Mouse (Mus musculus): ENCODE results near the gene Olfr885. TPM values are rescaled to one million over a fixed set of nuclear protein-coding genes. Genes with fewer than 3 reads are reported as not detected.

The Olfr885 gene
- polyA plus RNA-seq (2021; fragmentation: Nextera tagmentation), result not detected in 2 replicates
- long read RNA-seq, experiment 1, result 0 reads
- long read RNA-seq, experiment 2, result 0 reads

DNA sequence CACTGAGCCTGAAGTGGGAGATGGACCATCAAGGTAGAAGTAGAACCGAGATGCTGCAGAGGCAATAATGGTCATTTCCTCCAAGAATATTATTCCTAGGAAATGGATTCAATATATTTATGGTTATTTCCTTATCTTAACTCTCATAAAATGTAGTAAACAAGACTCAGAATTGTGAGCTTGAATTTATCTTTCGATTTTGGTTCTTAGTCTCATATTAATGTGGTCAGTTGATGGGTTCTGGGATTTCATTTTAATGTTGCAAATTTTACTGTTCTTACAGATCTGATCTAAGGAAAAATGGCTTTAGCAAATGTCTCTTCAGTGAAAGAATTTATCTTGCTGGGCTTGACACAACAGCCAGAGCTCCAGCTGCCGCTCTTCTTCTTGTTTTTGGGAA, at the start of gene Olfr885:
Gene Olfr885, plus strand, starts transcription at position 301 of the 400 bp plus-strand sequence.

DNA sequence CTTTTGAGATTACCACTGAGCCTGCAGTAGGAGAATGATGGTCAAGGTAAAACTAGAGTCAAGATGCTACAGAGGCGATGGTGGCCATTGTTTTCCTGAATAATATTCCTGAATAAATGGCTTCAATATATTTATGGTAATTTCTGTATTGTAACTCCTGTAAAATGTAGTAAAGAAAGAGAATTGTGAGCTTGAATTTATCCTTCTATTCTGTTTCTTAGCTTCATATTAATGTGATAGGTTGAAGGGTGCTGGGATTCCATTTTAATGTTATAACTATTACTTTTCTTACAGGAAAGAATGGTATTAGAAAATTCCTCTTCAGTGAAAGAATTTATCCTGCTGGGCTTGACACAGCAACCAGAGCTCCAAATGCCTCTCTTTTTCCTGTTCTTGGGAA, 35.6 kb upstream of the Olfr885 start, which contains the start of gene Olfr883:
Gene Olfr883, plus strand, starts transcription at position 301 of the 400 bp plus-strand sequence.

DNA sequence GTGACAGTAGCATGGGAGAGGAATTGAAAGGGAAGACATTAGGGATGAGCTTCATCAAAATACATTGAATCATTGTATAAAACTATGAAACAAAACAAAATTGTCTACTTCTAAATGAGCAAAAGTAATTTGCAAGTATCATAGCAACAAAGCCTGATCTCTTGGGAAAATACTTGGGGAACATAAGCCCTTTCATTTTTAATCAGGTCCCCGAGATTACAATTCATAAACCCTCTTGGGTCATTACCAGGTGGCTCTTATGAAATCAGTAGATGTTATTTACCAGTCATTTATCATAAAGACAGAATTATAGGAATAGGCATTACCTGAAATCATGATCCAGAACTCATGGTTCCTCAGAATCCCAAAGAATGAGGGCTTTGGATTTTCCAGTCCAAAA, 14.9 kb upstream of the Olfr885 start, which contains the start of gene Olfr884:
Gene Olfr884, plus strand, starts transcription at position 301 of the 400 bp plus-strand sequence.

DNA sequence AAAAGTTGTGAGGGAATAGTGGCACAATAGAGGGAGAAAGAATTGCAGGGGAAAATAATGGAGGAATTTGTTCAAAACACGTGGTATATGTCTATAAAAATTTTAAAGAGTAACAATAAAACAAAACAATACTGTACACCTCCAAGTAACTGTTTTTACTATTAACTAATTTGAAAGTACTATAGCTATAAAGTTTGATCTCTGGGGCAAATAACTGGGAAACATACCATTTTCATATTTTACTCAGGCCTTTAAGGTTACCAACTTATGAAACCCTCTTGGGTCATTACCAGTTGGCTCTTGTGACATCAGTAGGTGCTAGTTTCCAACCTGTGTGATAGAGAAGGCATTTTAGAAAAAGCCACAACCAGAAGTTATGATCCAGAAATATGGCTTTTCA, 22.6 kb downstream of the Olfr885 start, which contains the start of gene Olfr887:
Gene Olfr887, plus strand, starts transcription at position 301 of the 400 bp plus-strand sequence.

GRCm38 (mm10) chr9:38107828-38108227, 46.7 kb downstream of the Olfr885 start, which contains the start of gene Olfr888:
Gene Olfr888 (plus strand): TSS chr9:38108128.

Other genes with a start within 250 kb of the Olfr885 start
- gene Olfr877, start 207.1 kb upstream of the Olfr885 start, polyA plus RNA-seq (2021; fragmentation: Nextera tagmentation), result not detected in 2 replicates
- not detected in 2 replicates for gene Olfr145, start 164.6 kb upstream of the Olfr885 start, polyA plus RNA-seq (2021; fragmentation: Nextera tagmentation)
- not detected in 2 replicates for gene Olfr878, start 143.5 kb upstream of the Olfr885 start, polyA plus RNA-seq (2021; fragmentation: Nextera tagmentation)
- gene Olfr881, start 69.5 kb upstream of the Olfr885 start, polyA plus RNA-seq (2021; fragmentation: Nextera tagmentation), result not detected in 2 replicates
- not detected in 2 replicates for gene Olfr883, start 35.5 kb upstream of the Olfr885 start, polyA plus RNA-seq (2021; fragmentation: Nextera tagmentation)
- gene Olfr884, start 14.8 kb upstream of the Olfr885 start, polyA plus RNA-seq (2021; fragmentation: Nextera tagmentation), result not detected in 2 replicates
- gene Olfr887, start 22.8 kb downstream of the Olfr885 start, polyA plus RNA-seq (2021; fragmentation: Nextera tagmentation), result not detected in 2 replicates
- gene Olfr888, start 46.8 kb downstream of the Olfr885 start, polyA plus RNA-seq (2021; fragmentation: Nextera tagmentation), result not detected in 2 replicates
- gene Olfr889, start 53.9 kb downstream of the Olfr885 start, polyA plus RNA-seq (2021; fragmentation: Nextera tagmentation), result 0.15 TPM in 2 replicates
- not detected in 2 replicates for gene Olfr890, start 81.2 kb downstream of the Olfr885 start, polyA plus RNA-seq (2021; fragmentation: Nextera tagmentation)
- gene Olfr891, start 119.5 kb downstream of the Olfr885 start, polyA plus RNA-seq (2021; fragmentation: Nextera tagmentation), result not detected in 2 replicates
- not detected in 2 replicates for gene Olfr893, start 147.0 kb downstream of the Olfr885 start, polyA plus RNA-seq (2021; fragmentation: Nextera tagmentation)
- gene Olfr894, start 156.7 kb downstream of the Olfr885 start, polyA plus RNA-seq (2021; fragmentation: Nextera tagmentation), result not detected in 2 replicates
- gene Olfr143, start 191.5 kb downstream of the Olfr885 start, polyA plus RNA-seq (2021; fragmentation: Nextera tagmentation), result not detected in 2 replicates
- not detected in 2 replicates for gene Olfr895, start 206.5 kb downstream of the Olfr885 start, polyA plus RNA-seq (2021; fragmentation: Nextera tagmentation)
- not detected in 2 replicates for gene Olfr896-ps1, start 229.8 kb downstream of the Olfr885 start, polyA plus RNA-seq (2021; fragmentation: Nextera tagmentation)